Comparison of ENCODE assay signal across 12 mouse cellular contexts in the genomic region with DNA sequence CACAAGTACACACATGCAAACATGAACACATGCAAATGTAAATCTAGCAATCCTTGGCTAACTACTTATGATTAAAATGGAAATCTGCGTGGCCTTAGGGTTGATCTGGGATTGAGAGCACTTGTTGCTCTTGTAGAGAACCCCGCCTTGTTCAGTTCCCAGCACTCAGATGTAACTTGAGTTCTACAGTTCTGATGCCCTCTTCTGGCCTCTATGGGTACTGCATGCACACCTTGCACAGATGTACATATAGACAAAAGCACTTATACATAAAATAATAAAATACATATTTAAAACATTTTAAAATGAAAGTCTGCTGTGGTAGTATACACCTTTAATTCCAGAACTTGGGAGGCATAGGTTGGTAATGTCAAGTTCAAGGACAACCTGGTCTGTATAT. TPM values are rescaled to one million over a fixed set of nuclear protein-coding genes. Genes with fewer than 3 reads are reported as not detected.
DNase-seq lines count a peak whose midpoint lies in the region; ATAC-seq and TF ChIP-seq lines count a peak whose summit lies in the region.
"Had no signal": no experiment of that assay in that cellular context is flagged by ENCODE, and none has a peak within 500 bp of the region (broad histone marks: within the 10 kb centered on the region; RNA-seq: fewer than 3 reads in every experiment).

No protein-coding gene starts in this region.

- H3K4me1 ChIP-seq in kidney, embryonic 14.5 days (ENCODE audit: control insufficient read depth, insufficient read depth, low read length): no peaks in the 10 kb centered on the region
- H3K4me1 ChIP-seq in E14TG2a.4 (replicated peaks; ENCODE audit: low read depth, low read length): 0 out of 2 replicates have a peak, but pooled peaks cover 3% of the 10 kb centered on the region
- H3K4me1 ChIP-seq: intestine, embryonic 15.5 days; liver, embryonic 13.5 days; neural tube, embryonic 13.5 days had no signal

- peak; percentile 11 for DNase-seq in adrenal gland, postnatal 10 days
- no peak for DNase-seq in adrenal gland, adult (ENCODE audit: inconsistent age in 2 of 2, low spot score in 1 of 2)
- DNase-seq in kidney, postnatal 4 days: peak; percentile 24 to 35
- DNase-seq: cerebellum, adult 8-10 months; liver, embryonic 13.5 days had no signal

- no peak overlapping the region for H3K27ac ChIP-seq in kidney, embryonic 14.5 days (ENCODE audit: low read depth, low read length)
- H3K27ac ChIP-seq: intestine, embryonic 15.5 days; liver, embryonic 13.5 days; neural tube, embryonic 13.5 days had no signal

- no peak overlapping the region for H3K4me2 ChIP-seq in kidney, embryonic 14.5 days (replicated peaks; ENCODE audit: low read depth, low read length)
- H3K4me2 ChIP-seq: intestine, embryonic 15.5 days; liver, embryonic 13.5 days; neural tube, embryonic 13.5 days had no signal

- no peak overlapping the region for H3K9ac ChIP-seq in kidney, embryonic 14.5 days (ENCODE audit: low read depth, low read length)
- H3K9ac ChIP-seq: intestine, embryonic 15.5 days; liver, embryonic 13.5 days; neural tube, embryonic 13.5 days had no signal

- 97% methylated on average over 2 of the region's 2 CpGs for WGBS in kidney, embryonic 14.5 days

- no peaks in the 10 kb centered on the region; the same call in 1 of the 2 replicates for H3K9me3 ChIP-seq in kidney, embryonic 14.5 days (ENCODE audit: control insufficient read depth, low read length)
- peaks cover 6% of the 10 kb centered on the region; the same call in 1 of the 2 replicates for H3K9me3 ChIP-seq in E14TG2a.4 (ENCODE audit: low read length)
- H3K9me3 ChIP-seq: intestine, embryonic 15.5 days; liver, embryonic 13.5 days had no signal

- peak; percentile 68 for TF ChIP-seq CTCF in E14TG2a.4 (conservative IDR thresholded peaks at IDR 0.05; ENCODE audit: low read length)

- no peak for ATAC-seq in kidney, embryonic 14.5 days (ENCODE audit: low FRiP score, low TSS enrichment)
- ATAC-seq in megakaryocyte-erythroid progenitor cell, adult 5-6 weeks (replicated peaks; ENCODE audit: low FRiP score, low TSS enrichment, poor library complexity, severe bottlenecking): 0 out of 2 replicates have a peak, but pooled peaks have one; percentile 44
- no peak for ATAC-seq in megakaryocyte, adult 5-6 weeks (ENCODE audit: poor library complexity, severe bottlenecking)
- ATAC-seq in monocyte, adult 5-6 weeks (replicated peaks; ENCODE audit: insufficient number of reproducible peaks, low FRiP score, low TSS enrichment, poor library complexity, severe bottlenecking): no peak
- ATAC-seq: intestine, embryonic 15.5 days had no signal

- H3K4me3 ChIP-seq in kidney, embryonic 14.5 days (ENCODE audit: low read length): no peak overlapping the region
- H3K4me3 ChIP-seq in E14TG2a.4 (replicated peaks; ENCODE audit: low read length): no peak overlapping the region
- H3K4me3 ChIP-seq: intestine, embryonic 15.5 days; liver, embryonic 13.5 days; neural tube, embryonic 13.5 days had no signal

- H3K36me3 ChIP-seq in kidney, embryonic 14.5 days (ENCODE audit: control insufficient read depth, insufficient read depth, low read length): peaks cover 69% of the 10 kb centered on the region
- peaks cover 86% of the 10 kb centered on the region for H3K36me3 ChIP-seq in E14TG2a.4 (ENCODE audit: insufficient read depth, low read length)

- no peaks in the 10 kb centered on the region for H3K27me3 ChIP-seq in kidney, embryonic 14.5 days (ENCODE audit: control insufficient read depth, insufficient read depth, low read length)
- no peaks in the 10 kb centered on the region for H3K27me3 ChIP-seq in E14TG2a.4 (ENCODE audit: insufficient read depth, low read length)
- H3K27me3 ChIP-seq: intestine, embryonic 15.5 days; liver, embryonic 13.5 days; neural tube, embryonic 13.5 days had no signal

RNA-seq across cellular contexts. Expression of a gene that starts 12.8 kb away (rescaled TPM):
- total RNA-seq in adrenal gland, postnatal 10 days (2021): 10 to 100 TPM; 34.9 to 39.6 TPM
- polyA plus RNA-seq in kidney, embryonic 14.5 days (2014; fragmentation: Nextera tagmentation; extraction: Ambion mirVana): 33.3 and 48.7 TPM in 2 replicates
- total RNA-seq in megakaryocyte-erythroid progenitor cell, adult 5-6 weeks (2014; fragmentation: Nextera tagmentation): 54.3 and 57.0 TPM in 2 replicates
- 50.2 and 52.0 TPM in 2 replicates for total RNA-seq in megakaryocyte-erythroid progenitor cell, adult 5-6 weeks (2017)
- 47.3 and 52.5 TPM in 2 replicates for total RNA-seq in megakaryocyte, adult 5-6 weeks (2015)
- total RNA-seq in megakaryocyte, adult 5-6 weeks (2017): 45.5 and 53.5 TPM in 2 replicates
- total RNA-seq in monocyte, adult 5-6 weeks (2017): 39.0 to 70.2 TPM (median 46.8 TPM) in 3 replicates

RNA-seq across cellular contexts. Expression of a gene that starts 26.7 kb away (rescaled TPM):
- 1 to 10 TPM in 1 of 2 experiments, under 1 TPM in 1; 0.91 to 1.3 TPM for total RNA-seq in adrenal gland, postnatal 10 days (2021)
- polyA plus RNA-seq in kidney, embryonic 14.5 days (2014; fragmentation: Nextera tagmentation; extraction: Ambion mirVana): 0.26 and 0.53 TPM in 2 replicates
- 0.40 TPM in 1 of 2 replicates, not detected in the other for total RNA-seq in megakaryocyte-erythroid progenitor cell, adult 5-6 weeks (2014; fragmentation: Nextera tagmentation)
- 0.11 TPM in 1 of 2 replicates, not detected in the other for total RNA-seq in megakaryocyte-erythroid progenitor cell, adult 5-6 weeks (2017)
- not detected in 2 replicates for total RNA-seq in megakaryocyte, adult 5-6 weeks (2015)
- total RNA-seq in megakaryocyte, adult 5-6 weeks (2017): 0.84 TPM in 1 of 2 replicates, not detected in the other
- total RNA-seq in monocyte, adult 5-6 weeks (2017): not detected in 3 replicates

Comparison
In these comparisons a context has a peak if more than half of its experiments do, and no peak if none do; other contexts are left out.
1. DNase-seq: peak in adrenal gland, postnatal 10 days (single experiment) and kidney, postnatal 4 days (2 of 2); none in adrenal gland, adult (0 of 2).